Mouse (Mus musculus) retina, embryonic 14.5 days (tissue): ENCODE measurements at regions not wholly inside any gene's neighbourhood (a gene's known extent, or its start where the extent isn't known, plus 50 kb on each side); places are given as distances from the start of the nearest gene placed in this dataset.

Experiments used
- DNase-seq: peaks from one replicate; pipeline ENCODE4 v3.0.0-alpha.2; 2015; ENCODE audit warnings: low spot score

DNA sequence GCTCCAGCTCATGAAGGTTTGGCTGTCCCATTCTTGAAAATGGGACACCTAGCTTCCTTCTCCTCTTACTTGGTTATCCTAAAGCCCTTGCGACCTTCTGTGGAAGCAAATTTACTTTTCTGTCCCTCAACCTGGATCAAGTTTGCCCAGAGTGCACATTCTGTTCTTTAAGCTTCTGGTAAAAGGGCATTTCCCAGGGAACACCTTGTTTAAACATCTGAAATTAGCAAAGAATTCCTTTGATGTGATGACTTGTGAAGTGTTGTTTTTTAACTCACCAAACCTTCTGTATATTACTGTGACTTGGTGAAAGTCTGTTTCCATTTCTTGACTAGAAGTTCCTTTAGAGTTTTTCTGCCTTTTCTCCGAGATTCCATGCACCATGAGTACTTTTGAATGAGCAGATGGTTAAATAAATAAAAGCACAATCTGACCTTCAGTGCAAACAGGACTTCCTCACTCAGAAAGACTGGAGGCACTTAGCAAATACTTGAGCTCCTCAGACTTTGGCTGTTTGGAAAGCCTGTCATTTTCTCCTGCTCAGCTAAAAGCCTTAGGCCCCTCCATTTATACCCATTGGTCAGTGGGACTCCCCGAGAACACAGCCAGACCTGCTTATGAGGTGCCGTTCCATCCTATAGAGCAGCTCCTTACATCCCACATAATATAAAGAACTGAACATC lies 69.3 kb upstream of the Rprm start:
- no peak for DNase-seq

DNA sequence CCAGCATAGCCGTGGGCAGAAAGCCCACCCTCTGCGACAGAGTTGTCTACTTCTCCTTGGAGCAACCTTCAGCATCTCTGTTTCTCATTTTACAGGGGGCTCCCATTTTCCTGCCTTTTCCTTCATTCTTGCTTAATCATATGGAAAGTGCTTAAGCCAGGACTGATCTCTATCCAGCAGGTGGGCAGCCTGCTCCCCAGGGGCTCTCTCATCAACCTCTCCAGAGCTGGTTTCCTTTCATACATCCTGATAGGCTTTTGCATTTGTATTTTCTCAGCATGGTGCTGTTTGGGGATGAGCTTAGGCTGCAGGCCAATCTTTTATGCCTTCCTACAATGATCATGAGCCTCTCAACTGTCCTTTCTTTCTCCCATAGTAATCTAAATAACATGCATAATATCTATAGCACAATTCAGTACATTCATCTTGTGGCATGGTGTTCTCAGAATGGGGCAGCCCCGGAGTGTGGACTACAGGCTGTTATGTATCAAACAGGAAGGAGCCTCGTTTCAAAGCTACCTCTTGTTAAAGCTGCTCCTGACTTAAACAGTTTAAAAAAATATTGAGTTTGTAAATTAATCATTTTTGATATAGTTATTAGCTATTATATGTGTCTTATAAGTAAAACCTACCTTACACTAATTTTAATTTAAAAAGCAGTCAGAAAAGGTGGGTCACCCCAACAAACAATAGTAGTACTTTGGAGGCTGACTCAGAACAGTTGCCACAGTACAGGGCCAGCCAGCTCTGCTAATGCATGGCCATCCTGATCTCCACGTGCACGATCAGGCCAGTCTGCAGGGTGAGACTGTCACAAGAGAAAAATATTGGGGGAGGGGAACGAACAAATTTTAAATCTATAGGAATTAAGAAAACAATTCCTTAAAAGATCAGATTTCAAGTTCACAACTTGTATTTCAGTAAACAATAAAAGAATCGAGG lies 73.6 kb upstream of the Rprm start:
- DNase-seq: no peak

GRCm38 (mm10) chr2:54177549-54177948 lies 92.2 kb upstream of the Rprm start:
- DNase-seq: no peak

DNA sequence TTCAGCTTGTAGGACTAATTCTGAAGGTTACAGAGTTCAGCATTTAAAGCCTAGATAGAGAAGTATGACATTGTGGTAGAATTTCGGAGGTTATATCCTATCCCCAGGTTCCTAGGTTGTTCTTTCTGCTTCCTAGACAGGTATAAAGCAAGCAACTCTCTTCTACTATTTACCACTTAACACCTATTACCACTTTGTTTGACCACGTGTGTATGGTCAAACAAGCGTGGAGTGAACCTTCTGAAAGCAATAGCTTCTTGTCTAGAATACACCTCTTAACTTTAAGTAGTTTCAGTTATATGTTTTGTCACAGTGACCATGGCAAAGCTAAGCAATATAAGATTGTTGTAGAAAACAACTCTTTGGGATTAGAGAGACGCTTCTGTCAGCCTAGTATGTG lies 105.5 kb upstream of the Rprm start:
- DNase-seq: no peak

DNA sequence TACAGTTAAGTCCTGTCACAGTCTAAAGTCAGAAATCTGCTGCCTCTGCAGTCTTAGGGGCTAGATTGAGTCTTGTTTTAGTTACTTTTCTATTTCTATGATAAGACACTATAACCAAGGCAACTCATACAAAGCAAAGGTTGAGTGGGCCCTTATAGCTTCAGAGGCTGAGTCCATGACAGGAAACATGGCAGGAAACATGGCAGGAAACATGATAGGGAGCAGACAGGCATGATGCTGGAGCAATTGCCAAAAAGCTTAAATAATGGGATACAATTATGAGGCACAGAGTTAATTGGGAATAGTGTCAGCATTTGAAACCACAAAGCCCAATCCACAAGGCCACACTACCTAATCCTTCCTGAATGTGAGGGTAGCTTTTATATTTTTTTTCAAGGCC lies 113.0 kb upstream of the Rprm start:
- no peak for DNase-seq

DNA sequence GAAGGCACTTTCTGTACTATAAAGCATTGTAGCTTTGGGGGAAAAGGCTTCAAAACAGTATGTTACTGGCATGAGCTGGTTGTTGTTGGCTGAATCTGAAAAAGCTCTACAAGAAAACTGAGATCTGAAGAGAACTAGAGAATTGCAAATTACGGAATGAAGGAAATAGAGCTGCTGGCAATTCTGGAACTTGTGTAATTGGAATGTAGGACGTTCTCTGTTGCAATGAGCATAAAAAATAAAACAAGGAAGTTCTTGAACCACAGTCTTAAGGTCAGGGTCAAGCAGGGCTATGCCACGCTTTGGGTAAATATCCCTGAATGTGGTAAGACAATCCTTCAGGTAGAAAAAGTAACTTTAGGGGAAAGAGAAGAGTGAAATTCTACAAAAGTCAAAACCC lies 130.2 kb upstream of the Rprm start:
- DNase-seq: no peak

DNA sequence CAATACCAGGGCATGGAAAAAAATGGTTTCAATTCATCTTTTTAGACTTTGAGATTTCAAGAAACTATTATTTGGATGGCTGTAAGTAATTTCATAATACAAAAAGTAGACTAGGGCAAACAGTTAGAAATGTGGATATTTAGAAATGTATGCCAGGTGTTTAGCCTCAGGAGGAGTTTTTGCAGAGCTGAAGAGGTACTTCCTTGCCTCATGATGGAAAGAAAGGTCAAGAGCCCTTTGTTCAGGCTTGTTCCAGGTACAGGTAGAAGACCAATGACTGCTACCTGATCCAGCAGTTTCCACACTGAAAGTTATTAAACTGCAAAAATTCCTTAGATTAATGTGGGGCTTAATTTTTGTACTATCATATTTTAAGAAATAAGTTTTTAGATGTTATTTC lies 143.3 kb upstream of the Rprm start:
- DNase-seq: no peak

- no peak for DNase-seq
These were observed 143.7 kb upstream of the Rprm start for GRCm38 (mm10) chr2:54229016-54229415.

GRCm38 (mm10) chr2:54236760-54237159 lies 151.4 kb upstream of the Rprm start:
- no peak for DNase-seq

DNA sequence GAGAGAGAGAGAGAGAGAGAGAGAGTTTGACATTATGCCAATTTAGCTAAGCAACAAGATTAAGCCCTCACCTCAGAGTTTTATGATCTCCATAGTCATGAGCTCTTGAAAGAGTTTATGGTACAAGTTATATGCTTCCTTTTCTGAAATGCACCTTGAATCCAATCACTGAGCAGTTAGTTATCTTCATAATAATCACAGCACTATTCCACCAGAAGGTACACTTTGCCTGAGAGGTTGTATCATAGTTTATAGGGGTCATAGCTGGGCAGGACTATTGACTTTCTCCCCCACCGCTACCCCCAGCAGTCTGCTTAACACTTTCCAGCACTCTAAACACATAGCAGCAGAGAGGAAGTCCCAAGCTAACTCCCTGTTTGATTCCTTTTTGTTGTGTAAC lies 151.8 kb upstream of the Rprm start:
- no peak for DNase-seq

DNA sequence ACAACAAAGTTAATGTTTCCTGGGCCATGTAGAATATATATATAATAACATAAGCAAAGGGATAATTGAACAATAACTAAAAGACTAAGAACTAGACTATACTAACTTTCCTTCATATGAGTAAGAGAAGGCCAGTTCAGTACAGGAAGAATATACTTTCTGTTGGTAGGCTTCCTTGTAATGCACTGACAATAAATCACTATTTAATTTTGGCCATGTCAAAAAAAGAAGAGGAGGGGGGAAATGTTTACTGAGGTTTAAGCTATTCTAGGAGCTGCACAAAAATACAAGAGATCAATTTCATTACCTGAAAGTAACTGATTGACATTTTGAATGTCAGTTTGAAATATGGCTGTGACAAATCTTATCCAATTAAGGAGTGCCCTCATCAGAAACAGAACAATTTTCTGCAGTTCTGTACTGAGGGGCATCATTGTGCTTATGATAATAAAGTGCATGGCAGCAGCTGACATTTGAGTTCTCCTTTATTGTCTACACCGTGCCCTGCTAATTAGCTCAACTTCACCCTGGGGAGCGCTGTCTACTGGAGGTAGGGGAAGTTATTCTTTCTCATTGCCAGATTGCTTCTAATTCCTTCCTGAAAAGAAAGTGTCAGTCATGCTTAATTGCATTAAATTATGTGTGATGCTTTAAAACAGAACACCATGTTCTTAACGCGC lies 171.2 kb upstream of the Galnt13 start:
- peak; percentile 31 for DNase-seq

- DNase-seq: peak; percentile 1
These were observed 170.7 kb upstream of the Galnt13 start for GRCm38 (mm10) chr2:54265453-54265823.

- no peak for DNase-seq
These were observed 154.2 kb upstream of the Galnt13 start for GRCm38 (mm10) chr2:54281966-54282365.

DNA sequence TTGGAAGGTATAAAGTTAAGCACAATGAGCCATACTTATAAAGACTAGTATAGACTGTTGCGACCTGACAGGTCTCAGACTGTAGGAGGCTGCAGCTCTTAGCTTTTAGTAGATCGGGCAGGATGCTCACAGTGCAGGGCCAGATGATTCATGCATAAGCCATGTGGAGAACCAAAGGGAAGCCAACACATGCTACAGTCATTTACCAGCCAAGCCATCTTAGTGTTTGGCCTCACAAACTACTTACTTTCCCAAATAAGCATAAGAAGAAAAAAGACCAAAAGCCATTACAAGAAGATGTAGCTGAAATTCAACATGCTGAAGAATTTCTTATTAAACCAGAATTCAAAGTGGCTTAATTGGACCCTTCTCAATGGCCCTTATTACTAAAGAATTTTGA lies 152.2 kb upstream of the Galnt13 start:
- DNase-seq: no peak

- no peak for DNase-seq
These were observed 130.6 kb upstream of the Galnt13 start for GRCm38 (mm10) chr2:54305473-54305872.

DNA sequence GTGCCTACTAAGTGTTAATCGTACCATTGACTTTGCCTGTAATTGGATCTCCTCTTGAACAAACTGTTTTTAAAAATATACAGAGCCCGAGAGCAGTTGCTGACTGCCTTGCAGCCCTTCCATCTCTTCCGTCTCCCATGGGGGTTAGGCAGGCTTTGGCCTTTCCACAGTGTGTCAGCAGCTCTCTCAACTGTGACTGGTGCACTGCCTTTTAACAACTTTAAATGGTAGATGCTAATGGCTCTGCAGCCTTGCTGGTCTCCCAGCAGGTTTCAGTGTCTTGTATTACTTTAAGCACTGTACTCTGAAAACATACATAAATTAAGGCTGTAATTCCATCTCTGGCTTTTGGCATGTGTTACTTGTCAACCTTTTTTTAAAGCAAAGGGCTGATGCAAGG lies 117.6 kb upstream of the Galnt13 start:
- no peak for DNase-seq

DNA sequence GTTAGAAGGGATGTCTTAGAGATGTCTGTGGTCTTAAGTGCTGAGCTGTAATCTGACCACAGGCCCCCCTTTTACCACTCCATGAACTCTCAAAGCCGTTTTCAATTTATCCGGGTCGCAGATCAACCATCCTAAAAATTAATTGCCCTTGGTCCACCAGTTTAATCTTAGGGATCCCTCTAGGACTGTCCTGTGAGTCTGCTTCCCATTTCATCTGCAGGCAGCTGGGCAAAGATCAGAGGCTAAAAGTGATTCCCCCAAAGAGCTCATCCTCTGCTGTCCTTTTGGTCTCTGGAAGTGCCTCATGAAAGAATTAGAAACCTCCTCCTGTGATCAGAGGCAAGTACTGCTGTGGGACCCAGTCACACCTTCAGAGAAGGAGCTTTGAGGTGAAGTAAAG lies 69.2 kb upstream of the Galnt13 start:
- no peak for DNase-seq

GRCm38 (mm10) chr2:54379279-54379678 lies 56.8 kb upstream of the Galnt13 start:
- no peak for DNase-seq
